Mouse (Mus musculus) embryo, embryonic 10 days (tissue): ENCODE data around the gene Pde6g.

ENCODE experiments used
- DNase-seq: peaks from one replicate; pipeline ENCODE4 v3.0.0-alpha.2; 2015; ENCODE audit warnings: low spot score

Gene Pde6g

GRCm38 (mm10) chr11:120467051-120467735 lies 13.9 kb upstream of the Pde6g start, which contains the start of gene Arl16:
Gene Arl16, minus strand, starts transcription at chr11:120467607.
- peak; percentile 100 for DNase-seq

GRCm38 (mm10) chr11:120465521-120465920 lies 12.2 kb upstream of the Pde6g start:
- no peak for DNase-seq

- DNase-seq: no peak
These were observed 11.1 kb upstream of the Pde6g start for GRCm38 (mm10) chr11:120464365-120464764.

GRCm38 (mm10) chr11:120463536-120463935 lies 10.2 kb upstream of the Pde6g start:
- DNase-seq: no peak

- no peak for DNase-seq
These were observed 5.7 kb upstream of the Pde6g start for GRCm38 (mm10) chr11:120458847-120459597.

- DNase-seq: peak; percentile 95
These were observed 4.8 kb upstream of the Pde6g start, which contains the start of the genes Oxld1 and Ccdc137 for GRCm38 (mm10) chr11:120457772-120458751. Gene Oxld1, minus strand, starts transcription at chr11:120458068. Gene Ccdc137, plus strand, starts transcription at chr11:120458115.

GRCm38 (mm10) chr11:120457370-120457769 lies 4.1 kb upstream of the Pde6g start:
- DNase-seq: no peak

GRCm38 (mm10) chr11:120455413-120455812 lies 2.1 kb upstream of the Pde6g start:
- DNase-seq: no peak

- no peak for DNase-seq
These were observed 1.7 kb upstream of the Pde6g start for GRCm38 (mm10) chr11:120454965-120455364.

GRCm38 (mm10) chr11:120452246-120452645 lies 1.1 kb downstream of the Pde6g start:
- DNase-seq: no peak

GRCm38 (mm10) chr11:120447179-120447578 lies 6.1 kb downstream of the Pde6g start:
- DNase-seq: no peak

GRCm38 (mm10) chr11:120445475-120445874 lies 7.8 kb downstream of the Pde6g start:
- DNase-seq: no peak

- no peak for DNase-seq
These were observed 9.2 kb downstream of the Pde6g start for GRCm38 (mm10) chr11:120444106-120444505.

- no peak for DNase-seq
These were observed 10.5 kb downstream of the Pde6g start for GRCm38 (mm10) chr11:120442765-120443280.

GRCm38 (mm10) chr11:120442344-120442743 lies 11.0 kb downstream of the Pde6g start, which contains the start of gene Tspan10:
Gene Tspan10, plus strand, starts transcription at chr11:120442644.
- no peak for DNase-seq

- no peak for DNase-seq
These were observed 15.4 kb downstream of the Pde6g start for GRCm38 (mm10) chr11:120437857-120438385.

GRCm38 (mm10) chr11:120437152-120437856 lies 16.0 kb downstream of the Pde6g start, which contains the start of gene Nploc4:
Gene Nploc4, minus strand, starts transcription at chr11:120437708.
- DNase-seq: peak; percentile 95

GRCm38 (mm10) chr11:120426727-120427126 lies 26.6 kb downstream of the Pde6g start:
- no peak for DNase-seq

GRCm38 (mm10) chr11:120423569-120424295 lies 29.6 kb downstream of the Pde6g start:
- peak; percentile 81 for DNase-seq
